Mouse (Mus musculus) monocyte, adult 59 days (primary cell): ENCODE results near the gene Arpc4. TPM values are rescaled to one million over a fixed set of nuclear protein-coding genes. Genes with fewer than 3 reads are reported as not detected.

ENCODE experiments used
- total RNA-seq, 2 experiments: library from RNA; stranded (reverse); gene quantifications; one replicate each; pipeline ENCODE4 v1.2.4; 2023

Gene Arpc4
- total RNA-seq = 100 to 1,000 TPM; 479 to 494 TPM

GRCm38 (mm10) chr6:113377496-113378385, at the start of gene Arpc4, which contains the start of gene Tada3:
TSS of gene Arpc4 (plus strand) at chr6:113378115.
TSS of gene Tada3 (minus strand) at chr6:113377883.

GRCm38 (mm10) chr6:113343177-113344092, 34.5 kb upstream of the Arpc4 start, which contains the start of gene Camk1:
TSS of gene Camk1 (minus strand) at chr6:113343984.

DNA sequence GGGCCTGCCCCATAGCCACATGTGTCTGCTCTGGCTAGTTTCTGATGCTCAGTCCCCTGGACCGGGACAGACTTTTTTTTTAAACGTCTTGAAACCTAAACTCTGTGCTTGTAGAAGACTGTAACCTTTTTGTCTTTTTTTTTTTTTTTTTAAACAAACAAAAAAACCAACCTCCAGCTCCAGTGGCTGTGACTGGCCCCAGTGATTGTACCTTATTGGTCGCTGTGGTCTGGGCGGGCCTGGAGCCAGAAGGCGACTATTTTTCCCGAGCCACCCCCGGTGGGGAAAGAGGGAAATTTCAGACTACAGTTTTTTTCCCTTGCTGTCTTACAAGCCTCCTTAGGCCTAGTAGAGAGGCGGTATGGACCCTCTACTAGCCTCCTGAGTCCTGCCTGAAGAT, 11.0 kb downstream of the Arpc4 start, which contains the start of gene Ttll3:
Gene Ttll3, plus strand, starts transcription at position 301 of the 400 bp plus-strand sequence.

DNA sequence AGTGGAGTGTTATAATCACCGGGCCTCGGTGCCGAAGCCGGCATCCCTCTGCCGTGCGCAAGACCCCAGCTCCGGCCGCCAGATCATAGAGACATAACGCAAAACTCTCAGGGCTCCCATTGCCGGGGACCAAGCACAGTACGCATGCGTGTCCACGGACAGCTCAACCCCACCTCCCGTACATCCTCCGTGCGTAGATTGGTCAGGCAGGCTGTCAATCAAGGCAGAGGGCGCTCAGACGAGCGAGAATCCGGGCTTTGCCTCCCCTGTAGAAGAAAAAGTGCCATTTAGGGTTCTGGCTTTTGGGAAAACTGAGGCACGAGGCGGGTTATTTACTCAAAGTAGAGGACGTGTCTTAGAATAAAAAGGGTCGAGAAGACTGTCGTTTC, 41.3 kb downstream of the Arpc4 start, which contains the start of gene Rpusd3:
Gene Rpusd3, minus strand, starts transcription at position 142 of the 389 bp plus-strand sequence.

GRCm38 (mm10) chr6:113435664-113436205, 57.8 kb downstream of the Arpc4 start, which contains the start of gene Cidec:
TSS of gene Cidec (minus strand) at chr6:113435760.

Other genes starting within 250 kb of the Arpc4 start
- gene Lhfpl4, start 182.7 kb upstream of the Arpc4 start, total RNA-seq = under 1 TPM; 0.34 to 0.58 TPM
- 10 to 100 TPM; 60.8 to 64.8 TPM for gene Mtmr14, start 140.3 kb upstream of the Arpc4 start, total RNA-seq
- 1 to 10 TPM; 2.2 to 2.4 TPM for gene Cpne9, start 95.8 kb upstream of the Arpc4 start, total RNA-seq
- gene Brpf1, start 71.0 kb upstream of the Arpc4 start, total RNA-seq = 100 to 1,000 TPM; 146 to 150 TPM
- gene Ogg1, start 51.1 kb upstream of the Arpc4 start, total RNA-seq = 10 to 100 TPM; 13.3 to 15.0 TPM
- 10 to 100 TPM; 54.0 to 54.8 TPM for gene Camk1, start 34.1 kb upstream of the Arpc4 start, total RNA-seq
- gene Tada3, start 232 bp upstream of the Arpc4 start, total RNA-seq = 10 to 100 TPM; 23.0 to 23.8 TPM
- gene Ttll3, start 11.1 kb downstream of the Arpc4 start, total RNA-seq = 10 to 100 TPM; 47.8 to 48.0 TPM
- gene Rpusd3, start 41.2 kb downstream of the Arpc4 start, total RNA-seq = 1 to 10 TPM; 1.6 to 1.9 TPM
- not detected for gene Cidec, start 57.6 kb downstream of the Arpc4 start, total RNA-seq
- 10 to 100 TPM; 19.0 to 19.3 TPM for gene Jagn1, start 64.5 kb downstream of the Arpc4 start, total RNA-seq
- gene Il17re, start 80.4 kb downstream of the Arpc4 start, total RNA-seq = 1 to 10 TPM in 1 of 2 experiments, under 1 TPM in 1; 0.68 to 1.2 TPM
- gene Il17rc, start 93.3 kb downstream of the Arpc4 start, total RNA-seq = 1 to 10 TPM in 1 of 2 experiments, under 1 TPM in 1; 0.81 to 2.6 TPM
- 10 to 100 TPM in 1 of 2 experiments, 1 to 10 TPM in 1; 7.7 to 10.1 TPM for gene Creld1, start 105.2 kb downstream of the Arpc4 start, total RNA-seq
- under 1 TPM in 1 of 2 experiments, not detected in 1; 0.24 TPM for gene Prrt3, start 123.8 kb downstream of the Arpc4 start, total RNA-seq
- gene Emc3, start 153.5 kb downstream of the Arpc4 start, total RNA-seq = 10 to 100 TPM; 63.3 to 67.2 TPM
- 1 to 10 TPM in 1 of 2 experiments, under 1 TPM in 1; 0.58 to 1.4 TPM for gene Fancd2, start 153.6 kb downstream of the Arpc4 start, total RNA-seq
- gene Fancd2os, start 222.6 kb downstream of the Arpc4 start, total RNA-seq = not detected
- 100 to 1,000 TPM; 186 to 199 TPM for gene Brk1, start 226.7 kb downstream of the Arpc4 start, total RNA-seq
- 10 to 100 TPM; 25.7 to 32.5 TPM for gene Vhl, start 245.8 kb downstream of the Arpc4 start, total RNA-seq